Mouse (Mus musculus) MEL (cell line): Measurements from ENCODE around the gene Irx2. TPM values are rescaled to one million over a fixed set of nuclear protein-coding genes. Genes with fewer than 3 reads are reported as not detected.

ENCODE experiments used
- DNase-seq: peaks from one replicate; pipeline ENCODE4 v3.0.0; 2011; ENCODE audit warnings: low read depth, low spot score
- H3K27ac ChIP-seq: 2 replicates; pipeline ENCODE4 v1.5.1; 2012; ENCODE audit warnings: low read depth, mild to moderate bottlenecking, control low read depth, low read length, moderate library complexity; ENCODE audit not compliant: control insufficient read depth
- H3K27me3 ChIP-seq, 2 experiments: fragments of 150-350 bp in 1 of 2; sonication (generic) in 1 of 2; 2 replicates each; pipeline ENCODE4 v1.6.1; 2012; ENCODE audit warnings: low read length in 2 of 2, mild to moderate bottlenecking in 2 of 2, improper control_type of control experiment in 1 of 2, moderate library complexity in 1 of 2; ENCODE audit not compliant: insufficient read depth in 2 of 2, control insufficient read depth in 1 of 2
- H3K36me3 ChIP-seq, 2 experiments: 2 replicates each; pipeline ENCODE4 v1.6.1; 2012 to 2014; ENCODE audit warnings: low read length in 2 of 2, improper control_type of control experiment in 1 of 2, inconsistent platforms in 1 of 2, mild to moderate bottlenecking in 1 of 2; ENCODE audit not compliant: insufficient read depth in 2 of 2, control insufficient read depth in 1 of 2
- H3K4me1 ChIP-seq, 2 experiments: fragments of 150-350 bp in 1 of 2; sonication (generic) in 1 of 2; 2 replicates each; pipeline ENCODE4 v1.6.1; 2012; ENCODE audit warnings: low read length in 2 of 2, improper control_type of control experiment in 1 of 2, mild to moderate bottlenecking in 1 of 2; ENCODE audit not compliant: insufficient read depth in 2 of 2, control insufficient read depth in 1 of 2
- H3K4me3 ChIP-seq, 2 experiments: fragments of 150-350 bp in 1 of 2; sonication (generic) in 1 of 2; 2 replicates each; pipeline ENCODE4 v1.5.1; 2012; ENCODE audit warnings: low read depth in 2 of 2, low read length in 2 of 2, mild to moderate bottlenecking in 2 of 2, moderate library complexity in 2 of 2, control low read depth in 1 of 2, improper control_type of control experiment in 1 of 2; ENCODE audit not compliant: control insufficient read depth in 1 of 2, insufficient read depth in 1 of 2
- H3K79me2 ChIP-seq: 2 replicates; pipeline ENCODE4 v1.6.1; 2012; ENCODE audit warnings: mild to moderate bottlenecking, low read length, moderate library complexity; ENCODE audit not compliant: control insufficient read depth, poor library complexity, insufficient read depth
- H3K9ac ChIP-seq: 2 replicates; pipeline ENCODE4 v1.6.1; 2012; ENCODE audit warnings: low read depth, mild to moderate bottlenecking, control low read depth, low read length, moderate library complexity; ENCODE audit not compliant: control insufficient read depth, poor library complexity, severe bottlenecking
- H3K9me3 ChIP-seq: fragments of 150-350 bp; sonication (generic); replicated peaks from 2 replicates; pipeline ENCODE4 v1.6.1; 2012; ENCODE audit warnings: mild to moderate bottlenecking, low read length, improper control_type of control experiment, moderate library complexity; ENCODE audit not compliant: insufficient read depth
- E2F4 ChIP-seq: IDR thresholded peaks from 2 replicates; pipeline ENCODE4 v1.6.1; 2011; ENCODE audit warnings: low read depth, low read length, improper control_type of control experiment, borderline replicate concordance
- EP300 ChIP-seq, 2 experiments: IDR thresholded peaks; 2 replicates each; pipeline ENCODE4 v1.6.1; 2011; ENCODE audit warnings: improper control_type of control experiment in 2 of 2, low read length in 2 of 2, low read depth in 1 of 2, mild to moderate bottlenecking in 1 of 2
- ETS1 ChIP-seq: IDR thresholded peaks from 2 replicates; pipeline ENCODE4 v1.6.1; 2012; ENCODE audit warnings: low read depth, mild to moderate bottlenecking, inconsistent platforms, low read length, improper control_type of control experiment, moderate library complexity
- GABPA ChIP-seq: IDR thresholded peaks from 2 replicates; pipeline ENCODE4 v1.6.1; 2012; ENCODE audit warnings: low read depth, mild to moderate bottlenecking, inconsistent platforms, low read length, improper control_type of control experiment, moderate library complexity
- GATA1 ChIP-seq: IDR thresholded peaks from 2 replicates; pipeline ENCODE4 v1.6.1; 2011; ENCODE audit warnings: low read depth, low read length, improper control_type of control experiment
- JUND ChIP-seq: IDR thresholded peaks from 2 replicates; pipeline ENCODE4 v1.6.1; 2011; ENCODE audit warnings: low read depth, mild to moderate bottlenecking, improper control_type of control experiment, low read length
- KAT2A ChIP-seq: conservative IDR thresholded peaks from 2 replicates; pipeline ENCODE4 v1.6.1; 2012; ENCODE audit warnings: low read depth, low read length, improper control_type of control experiment, inconsistent platforms
- MAZ ChIP-seq: IDR thresholded peaks from 2 replicates; pipeline ENCODE4 v1.6.1; 2012; ENCODE audit warnings: low read depth, mild to moderate bottlenecking, inconsistent platforms, low read length, improper control_type of control experiment
- MEF2A ChIP-seq: IDR thresholded peaks from 2 replicates; pipeline ENCODE4 v1.6.1; 2014; ENCODE audit warnings: low read depth, mild to moderate bottlenecking, inconsistent platforms, low read length, improper control_type of control experiment; ENCODE audit not compliant: poor library complexity, insufficient replicate concordance, severe bottlenecking; ENCODE audit errors: extremely low read depth
- MYB ChIP-seq: IDR thresholded peaks from 2 replicates; pipeline ENCODE4 v1.6.1; 2011; ENCODE audit warnings: mild to moderate bottlenecking, low read depth, low read length, improper control_type of control experiment
- MYC ChIP-seq: IDR thresholded peaks from 2 replicates; pipeline ENCODE4 v1.6.1; 2011; ENCODE audit warnings: low read depth, mild to moderate bottlenecking, low read length, improper control_type of control experiment, moderate library complexity
- POLR2A ChIP-seq, 2 experiments: IDR thresholded peaks; 2 replicates each; pipeline ENCODE4 v1.6.1; 2011 to 2012; ENCODE audit warnings: low read length in 2 of 2, mild to moderate bottlenecking in 2 of 2, control low read depth in 1 of 2, improper control_type of control experiment in 1 of 2, low read depth in 1 of 2, moderate library complexity in 1 of 2; ENCODE audit not compliant: control insufficient read depth in 1 of 2, insufficient read depth in 1 of 2, poor library complexity in 1 of 2
- RAD21 ChIP-seq: IDR thresholded peaks from 2 replicates; pipeline ENCODE4 v1.6.1; 2011; ENCODE audit warnings: mild to moderate bottlenecking, low read depth, low read length, improper control_type of control experiment
- RCOR1 ChIP-seq: IDR thresholded peaks from 2 replicates; pipeline ENCODE4 v1.6.1; 2012; ENCODE audit warnings: low read depth, mild to moderate bottlenecking, inconsistent platforms, low read length, improper control_type of control experiment
- SMC3 ChIP-seq: IDR thresholded peaks from 2 replicates; pipeline ENCODE4 v1.6.1; 2011; ENCODE audit warnings: low read depth, low read length, improper control_type of control experiment
- TAL1 ChIP-seq: IDR thresholded peaks from 2 replicates; pipeline ENCODE4 v1.6.1; 2012; ENCODE audit warnings: mild to moderate bottlenecking, inconsistent platforms, low read length, moderate library complexity, mixed read lengths
- TCF12 ChIP-seq: IDR thresholded peaks from 2 replicates; pipeline ENCODE4 v1.6.1; 2014; ENCODE audit warnings: low read depth, mild to moderate bottlenecking, inconsistent platforms, low read length, improper control_type of control experiment, moderate library complexity
- UBTF ChIP-seq: IDR thresholded peaks from 2 replicates; pipeline ENCODE4 v1.6.1; 2012; ENCODE audit warnings: low read depth, mild to moderate bottlenecking, inconsistent platforms, low read length, improper control_type of control experiment, moderate library complexity, borderline replicate concordance; ENCODE audit not compliant: insufficient read depth
- USF2 ChIP-seq, 2 experiments: IDR thresholded peaks; 2 replicates each; pipeline ENCODE4 v1.6.1; 2011 to 2012; ENCODE audit warnings: improper control_type of control experiment in 2 of 2, low read length in 2 of 2, borderline replicate concordance in 1 of 2, inconsistent platforms in 1 of 2, low read depth in 1 of 2, mild to moderate bottlenecking in 1 of 2; ENCODE audit not compliant: insufficient read depth in 1 of 2
- ZC3H11A ChIP-seq: IDR thresholded peaks from 2 replicates; pipeline ENCODE4 v1.6.1; 2012; ENCODE audit warnings: low read depth, mild to moderate bottlenecking, inconsistent platforms, low read length, improper control_type of control experiment
- ZNF384 ChIP-seq: IDR thresholded peaks from 2 replicates; pipeline ENCODE4 v1.6.1; 2012; ENCODE audit warnings: low read depth, mild to moderate bottlenecking, inconsistent platforms, low read length, improper control_type of control experiment
- polyA plus RNA-seq, 2 experiments: library from polyadenylated mRNA; stranded (reverse) in 1 of 2; unstranded in 1 of 2; fragments of >175 nt in 1 of 2; fragments of >200 nt in 1 of 2; gene quantifications; 2 replicates each; pipeline versions ENCODE4 v1.2.1 to v1.2.4; 2012; ENCODE audit warnings: low replicate concordance in 2 of 2, low read depth in 1 of 2; ENCODE audit not compliant: insufficient read length in 2 of 2, insufficient read depth in 1 of 2, missing spikeins in 1 of 2
- total RNA-seq: library from RNA; depleted of rRNA; stranded (reverse); fragments of 300-350 nt; gene quantifications from 2 replicates; pipeline ENCODE4 v1.2.3, GENCODE M21; 2012

Irx2 gene
- total and polyA plus RNA-seq, 3 experiments: not detected

DNA sequence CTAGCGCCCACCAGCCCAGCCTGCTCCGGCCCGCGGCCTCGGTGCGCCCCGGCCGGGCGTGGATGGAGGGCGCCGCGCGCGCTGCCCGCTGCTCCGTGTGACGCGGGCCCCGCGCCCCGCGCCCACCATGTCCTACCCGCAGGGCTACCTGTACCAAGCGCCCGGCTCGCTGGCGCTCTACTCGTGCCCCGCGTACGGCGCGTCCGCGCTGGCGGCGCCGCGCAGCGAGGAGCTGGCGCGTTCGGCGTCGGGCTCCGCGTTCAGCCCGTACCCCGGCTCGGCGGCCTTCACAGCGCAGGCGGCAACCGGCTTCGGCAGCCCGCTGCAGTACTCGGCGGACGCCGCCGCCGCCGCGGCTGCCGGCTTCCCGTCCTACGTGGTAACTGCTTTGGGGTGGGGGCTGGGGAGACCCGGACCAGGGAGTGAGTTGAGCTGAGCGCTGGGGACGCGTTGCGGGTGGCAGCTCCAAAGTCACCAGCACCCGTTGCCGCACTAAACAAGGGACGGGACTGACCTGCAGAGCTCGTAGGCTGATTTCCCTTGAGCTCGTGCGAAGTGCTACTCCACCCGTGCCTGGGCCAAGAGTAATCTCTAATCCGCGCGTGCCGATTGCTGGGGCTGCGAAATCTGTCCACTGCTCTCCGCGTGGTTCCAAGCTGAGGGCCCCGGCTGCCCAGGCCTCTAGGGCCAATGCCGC is 463 bp downstream of the Irx2 start:
- no peak overlapping the region for H3K9ac ChIP-seq
- no peak overlapping the region for H3K4me3 ChIP-seq
- no peak for TF ChIP-seq ZNF384
- no peak for TF ChIP-seq GATA1
- no peak for TF ChIP-seq SMC3
- TF ChIP-seq ETS1: no peak
- TF ChIP-seq TAL1: no peak
- TF ChIP-seq MYC: no peak
- TF ChIP-seq E2F4: no peak
- TF ChIP-seq POLR2A (IDR thresholded peaks at IDR 0.05; ENCODE audit: control insufficient read depth in 1 of 2, insufficient read depth in 1 of 2, low read depth in 1 of 2, low read length in 2 of 2, poor library complexity in 1 of 2): no peak
- no peak for TF ChIP-seq RAD21
- TF ChIP-seq GABPA: no peak
- TF ChIP-seq USF2 (IDR thresholded peaks at IDR 0.05; ENCODE audit: borderline replicate concordance in 1 of 2, insufficient read depth in 1 of 2, low read depth in 1 of 2, low read length in 2 of 2): no peak
- TF ChIP-seq MAZ: no peak
- no peak for TF ChIP-seq KAT2A
- TF ChIP-seq, all 39 proteins: peak for 0
- H3K27ac ChIP-seq: no peak overlapping the region
- no peaks in the 10 kb centered on the region for H3K4me1 ChIP-seq
- no peaks in the 10 kb centered on the region for H3K9me3 ChIP-seq
- no peaks in the 10 kb centered on the region for H3K27me3 ChIP-seq
- DNase-seq: no peak
- no peaks in the 10 kb centered on the region for H3K36me3 ChIP-seq
- H3K79me2 ChIP-seq: no peaks in the 10 kb centered on the region

DNA sequence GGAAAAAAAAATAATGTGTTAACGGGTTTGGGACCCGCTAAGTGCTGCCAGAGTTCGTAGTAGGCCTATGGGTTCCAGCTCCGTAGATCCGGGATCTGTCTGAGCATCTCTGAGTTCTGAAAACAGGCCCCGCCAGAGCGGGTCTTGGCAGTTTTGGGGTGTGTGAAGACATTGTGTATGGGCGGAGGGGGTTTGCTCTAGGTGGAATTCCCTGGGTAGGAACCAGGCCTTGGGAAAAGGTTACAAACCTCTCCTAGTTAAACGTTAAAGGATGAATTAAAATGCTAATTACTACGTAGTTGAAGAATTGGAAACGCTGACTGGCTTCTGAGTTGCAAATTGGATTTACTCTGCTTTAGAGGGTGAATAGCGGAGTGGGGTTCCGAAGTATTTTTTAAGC is 1.2 kb downstream of the Irx2 start:
- Histone ChIP-seq H3K4me3 (no peak overlapping the region), H3K9me3 (no peaks in the 10 kb centered on the region)

More for the DNA sequence above, 1.2 kb downstream of the Irx2 start:
- Histone ChIP-seq H3K36me3 (no peaks in the 10 kb centered on the region), H3K27me3 (no peaks in the 10 kb centered on the region), H3K9ac (no peak overlapping the region), H3K4me1 (no peaks in the 10 kb centered on the region), H3K79me2 (no peaks in the 10 kb centered on the region), H3K27ac (no peak overlapping the region)
- no peak for DNase-seq
- TF ChIP-seq EP300 (IDR thresholded peaks at IDR 0.05; ENCODE audit: low read depth in 1 of 2, low read length in 2 of 2) (no peak), MYB (no peak), E2F4 (no peak), MEF2A (no peak), JUND (no peak), ZC3H11A (no peak), RCOR1 (no peak), RAD21 (no peak), TCF12 (no peak), SMC3 (no peak), GABPA (no peak), UBTF (no peak)
